Mouse (Mus musculus): ENCODE measurements around the gene Pfkm. TPM values are rescaled to one million over a fixed set of nuclear protein-coding genes. Genes with fewer than 3 reads are reported as not detected.

Pfkm gene
- polyA plus RNA-seq, 1 experiment from 2014 or later, result 29.6 TPM

DNA sequence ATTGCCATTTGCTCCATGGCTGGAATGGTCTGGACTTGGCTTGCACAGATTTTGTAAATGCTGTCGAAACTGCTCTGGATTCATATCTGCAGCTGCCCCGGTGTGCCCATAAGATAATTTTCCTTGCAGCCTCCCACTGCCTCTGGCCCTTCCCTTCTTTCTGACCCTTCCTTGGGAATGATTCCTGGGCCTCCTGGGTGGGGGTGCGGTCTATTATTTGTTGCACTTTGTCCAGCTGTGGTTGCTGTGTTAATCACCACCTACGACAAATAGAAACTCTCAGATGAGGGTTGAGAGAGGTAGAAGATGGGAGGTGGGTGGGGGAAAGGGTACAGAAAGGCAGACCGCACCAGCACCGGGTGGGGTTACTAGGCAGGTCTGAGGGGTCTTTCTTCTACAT is 14.8 kb downstream of the Pfkm start:
- Histone ChIP-seq H3K27me3 (ENCODE audit: control insufficient read depth, insufficient read depth, low read length) (no peaks in the 10 kb centered on the region), H3K27ac (ENCODE audit: low read length) (no peak overlapping the region; the same call in 1 of the 2 replicates), H3K4me3 (ENCODE audit: low read depth, low read length) (no peak overlapping the region), H3K36me3 (ENCODE audit: control insufficient read depth, insufficient read depth, low read length) (no peaks in the 10 kb centered on the region; the same call in 1 of the 2 replicates), H3K4me1 (ENCODE audit: control insufficient read depth, insufficient read depth, low read length) (no peaks in the 10 kb centered on the region), H3K9me3 (ENCODE audit: control insufficient read depth, low read depth, low read length) (no peaks in the 10 kb centered on the region), H3K9ac (replicated peaks; ENCODE audit: low read depth, low read length) (no peak overlapping the region), H3K4me2 (replicated peaks; ENCODE audit: low read depth, low read length) (0 out of 2 replicates have a peak overlapping the region, but pooled peaks have one; percentile 65)
- ATAC-seq (ENCODE audit: insufficient number of reproducible peaks, insufficient read depth, low FRiP score, low read depth), result no peak
- WGBS, result 68% methylated on average over 6 of the region's 6 CpGs

DNA sequence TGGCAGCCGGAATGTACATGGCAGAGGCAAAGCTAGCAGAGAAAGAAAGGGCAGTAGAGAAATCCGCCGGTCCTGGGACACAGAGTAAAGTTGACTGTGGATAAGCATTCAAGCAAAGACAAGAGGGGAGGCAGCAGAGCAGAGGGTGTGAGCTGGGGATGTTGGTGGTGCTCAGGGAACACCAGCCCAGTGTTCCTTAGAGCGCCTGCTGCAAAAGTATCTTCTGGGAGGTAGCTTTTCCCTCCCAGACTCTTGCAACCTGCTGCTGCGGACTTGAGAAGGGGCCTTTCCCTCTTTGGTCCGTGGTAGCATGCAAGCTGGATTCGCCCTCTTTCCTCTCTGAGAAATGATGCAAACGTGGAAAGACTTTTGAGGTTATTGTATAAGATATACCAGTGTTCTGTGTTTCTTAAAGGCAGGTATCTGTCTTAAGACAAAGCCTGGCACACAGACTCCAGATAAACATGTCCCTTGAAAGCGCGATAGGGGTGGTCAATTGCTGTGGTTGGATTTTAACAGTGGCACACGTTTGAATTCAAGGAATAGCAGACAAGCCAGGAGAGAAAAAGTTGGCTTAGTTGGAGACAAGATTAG is 15.4 kb downstream of the Pfkm start:
- 29% methylated on average over 11 of the region's 11 CpGs for WGBS
- H3K9ac ChIP-seq (replicated peaks; ENCODE audit: low read depth, low read length), result peak overlapping the region; percentile 71; the same call in 1 of the 2 replicates
- no peak overlapping the region; the same call in 1 of the 2 replicates for H3K27ac ChIP-seq (ENCODE audit: low read length)

DNA sequence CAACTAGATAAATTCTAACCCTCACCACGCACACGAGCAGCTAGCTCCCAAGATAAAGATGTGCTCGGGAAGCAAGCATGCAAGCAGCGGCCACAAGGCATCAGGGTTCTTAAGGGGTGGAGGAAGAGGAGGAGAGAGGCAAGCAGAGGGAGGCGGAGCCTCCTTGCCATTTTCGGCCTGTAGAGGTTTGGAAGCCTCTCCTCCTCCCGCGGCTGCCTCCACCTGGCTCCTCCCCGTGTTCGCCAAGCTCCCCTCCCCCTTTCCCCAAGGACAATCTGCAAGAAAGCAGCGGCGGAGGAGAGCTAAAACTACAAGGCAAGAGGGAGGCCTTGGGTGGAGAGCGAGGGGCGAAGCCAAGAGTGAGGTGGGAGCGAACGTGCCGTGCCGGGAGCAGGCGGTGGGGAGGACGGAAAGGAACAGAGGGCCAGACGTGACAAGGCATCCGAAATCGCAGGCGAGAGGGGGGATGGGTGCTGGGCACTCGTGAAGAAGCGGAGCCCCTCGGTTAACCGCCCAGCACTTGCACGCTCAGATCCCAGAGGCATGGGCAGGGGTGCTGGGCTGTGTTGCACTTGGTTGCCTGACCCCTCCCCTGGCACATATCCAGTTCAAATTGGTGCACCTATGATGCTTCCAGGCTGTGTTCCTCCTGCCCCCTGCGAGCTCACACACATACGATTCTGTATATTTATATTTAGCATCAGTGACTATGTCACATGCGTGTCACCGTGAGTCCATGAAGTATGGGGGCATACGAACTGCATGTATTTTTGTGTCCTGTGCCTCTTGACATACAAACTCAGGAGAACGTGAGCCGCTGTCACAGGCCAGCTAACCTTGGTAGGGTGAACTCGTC is 16.1 kb downstream of the Pfkm start:
- under 1% methylated on average over 37 of the region's 37 CpGs for WGBS
- H3K9ac ChIP-seq (replicated peaks; ENCODE audit: low read depth, low read length), result peak overlapping the region; percentile 71

More for the DNA sequence above, 15.4 kb downstream of the Pfkm start:
- Histone ChIP-seq H3K4me2 (replicated peaks; ENCODE audit: low read depth, low read length) (peak overlapping the region; percentile 65), H3K4me3 (ENCODE audit: low read depth, low read length) (peak overlapping the region; percentile 63), H3K9me3 (ENCODE audit: control insufficient read depth, low read depth, low read length) (no peaks in the 10 kb centered on the region), H3K36me3 (ENCODE audit: control insufficient read depth, insufficient read depth, low read length) (no peaks in the 10 kb centered on the region; the same call in 1 of the 2 replicates), H3K4me1 (ENCODE audit: control insufficient read depth, insufficient read depth, low read length) (no peaks in the 10 kb centered on the region), H3K27me3 (ENCODE audit: control insufficient read depth, insufficient read depth, low read length) (no peaks in the 10 kb centered on the region)
- ATAC-seq (ENCODE audit: insufficient number of reproducible peaks, insufficient read depth, low FRiP score, low read depth), result no peak

DNA sequence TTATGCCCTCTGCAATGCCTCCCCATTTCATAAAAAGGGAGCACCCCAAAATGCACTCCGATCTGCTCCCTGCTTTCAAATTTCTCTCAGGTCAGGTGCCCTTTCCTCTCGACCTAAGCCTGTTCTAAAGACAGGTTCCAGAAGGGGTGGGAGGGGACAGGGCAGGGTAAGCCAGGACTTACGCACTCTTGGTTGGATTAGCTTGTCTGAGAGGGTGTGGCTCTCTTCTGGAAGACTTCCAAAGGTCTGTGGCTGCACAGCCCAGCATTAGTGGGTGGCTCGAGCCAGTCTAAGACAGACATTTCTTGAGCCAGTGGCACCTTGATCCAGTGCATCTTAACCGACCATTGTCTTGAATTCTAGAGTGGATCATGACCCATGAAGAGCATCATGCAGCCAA is 19.4 kb downstream of the Pfkm start:
- no peak overlapping the region for H3K4me2 ChIP-seq (replicated peaks; ENCODE audit: low read depth, low read length)
- 69% methylated on average over 5 of the region's 5 CpGs for WGBS
- no peak overlapping the region for H3K27ac ChIP-seq (ENCODE audit: low read length)
- H3K36me3 ChIP-seq (ENCODE audit: control insufficient read depth, insufficient read depth, low read length), result peaks cover 4% of the 10 kb centered on the region; the same call in 1 of the 2 replicates
- H3K4me3 ChIP-seq (ENCODE audit: low read depth, low read length), result no peak overlapping the region
- no peaks in the 10 kb centered on the region for H3K4me1 ChIP-seq (ENCODE audit: control insufficient read depth, insufficient read depth, low read length)
- no peaks in the 10 kb centered on the region for H3K9me3 ChIP-seq (ENCODE audit: control insufficient read depth, low read depth, low read length)
- no peak overlapping the region for H3K9ac ChIP-seq (replicated peaks; ENCODE audit: low read depth, low read length)
- no peaks in the 10 kb centered on the region for H3K27me3 ChIP-seq (ENCODE audit: control insufficient read depth, insufficient read depth, low read length)
- ATAC-seq (ENCODE audit: insufficient number of reproducible peaks, insufficient read depth, low FRiP score, low read depth), result no peak

More for the DNA sequence above, 16.1 kb downstream of the Pfkm start:
- Histone ChIP-seq H3K36me3 (ENCODE audit: control insufficient read depth, insufficient read depth, low read length) (no peaks in the 10 kb centered on the region; the same call in 1 of the 2 replicates), H3K9me3 (ENCODE audit: control insufficient read depth, low read depth, low read length) (no peaks in the 10 kb centered on the region), H3K27ac (ENCODE audit: low read length) (peak overlapping the region; percentile 57; the same call in 1 of the 2 replicates), H3K4me1 (ENCODE audit: control insufficient read depth, insufficient read depth, low read length) (no peaks in the 10 kb centered on the region), H3K27me3 (ENCODE audit: control insufficient read depth, insufficient read depth, low read length) (no peaks in the 10 kb centered on the region), H3K4me3 (ENCODE audit: low read depth, low read length) (peak overlapping the region; percentile 63), H3K4me2 (replicated peaks; ENCODE audit: low read depth, low read length) (peak overlapping the region; percentile 65)
- ATAC-seq (ENCODE audit: insufficient number of reproducible peaks, insufficient read depth, low FRiP score, low read depth), result peak; percentile 95

DNA sequence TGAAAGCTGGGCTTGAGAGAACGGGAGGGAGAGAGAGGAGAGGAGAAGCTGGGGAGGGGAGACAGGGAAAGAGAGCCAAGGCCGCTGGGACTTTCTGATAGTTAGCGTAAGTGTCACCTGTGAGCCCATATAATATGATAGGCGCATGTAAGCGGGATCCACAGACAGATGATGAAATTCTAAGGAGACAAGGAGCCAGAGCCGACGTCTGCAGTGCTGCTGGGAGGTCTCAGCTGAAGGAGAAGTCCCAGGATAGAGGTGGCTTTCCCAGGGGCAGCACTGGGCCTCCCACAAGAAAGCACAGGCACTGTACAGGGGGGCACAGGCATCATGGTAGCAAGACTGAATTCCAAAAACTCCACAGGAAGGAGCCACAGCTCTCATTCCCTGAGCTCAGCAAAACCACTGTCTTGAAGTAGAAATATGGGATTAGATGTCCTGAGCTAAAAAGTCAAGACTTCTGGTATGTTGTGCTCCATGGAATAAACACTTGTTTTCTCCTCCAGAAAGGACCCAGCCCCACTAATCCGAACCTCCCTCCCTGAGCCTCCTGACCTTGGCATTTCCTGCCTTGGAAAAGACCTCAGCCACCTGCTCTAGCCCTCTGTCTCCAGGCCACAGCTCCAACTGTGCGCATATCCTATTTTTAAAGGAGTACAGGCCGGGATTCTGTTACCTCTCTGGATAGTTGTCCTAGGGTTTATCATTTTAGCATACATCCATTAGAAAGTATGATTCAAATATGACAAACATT is 21.9 kb downstream of the Pfkm start:
- H3K9me3 ChIP-seq (ENCODE audit: control insufficient read depth, low read depth, low read length), result no peaks in the 10 kb centered on the region
- no peaks in the 10 kb centered on the region for H3K27me3 ChIP-seq (ENCODE audit: control insufficient read depth, insufficient read depth, low read length)
- no peaks in the 10 kb centered on the region for H3K4me1 ChIP-seq (ENCODE audit: control insufficient read depth, insufficient read depth, low read length)
- ATAC-seq (ENCODE audit: insufficient number of reproducible peaks, insufficient read depth, low FRiP score, low read depth), result no peak
- H3K4me2 ChIP-seq (replicated peaks; ENCODE audit: low read depth, low read length), result no peak overlapping the region
- no peak overlapping the region for H3K4me3 ChIP-seq (ENCODE audit: low read depth, low read length)
- peaks cover 4% of the 10 kb centered on the region; the same call in 1 of the 2 replicates for H3K36me3 ChIP-seq (ENCODE audit: control insufficient read depth, insufficient read depth, low read length)
- no peak overlapping the region for H3K27ac ChIP-seq (ENCODE audit: low read length)
- 81% methylated on average over 10 of the region's 10 CpGs for WGBS
- no peak overlapping the region for H3K9ac ChIP-seq (replicated peaks; ENCODE audit: low read depth, low read length)

DNA sequence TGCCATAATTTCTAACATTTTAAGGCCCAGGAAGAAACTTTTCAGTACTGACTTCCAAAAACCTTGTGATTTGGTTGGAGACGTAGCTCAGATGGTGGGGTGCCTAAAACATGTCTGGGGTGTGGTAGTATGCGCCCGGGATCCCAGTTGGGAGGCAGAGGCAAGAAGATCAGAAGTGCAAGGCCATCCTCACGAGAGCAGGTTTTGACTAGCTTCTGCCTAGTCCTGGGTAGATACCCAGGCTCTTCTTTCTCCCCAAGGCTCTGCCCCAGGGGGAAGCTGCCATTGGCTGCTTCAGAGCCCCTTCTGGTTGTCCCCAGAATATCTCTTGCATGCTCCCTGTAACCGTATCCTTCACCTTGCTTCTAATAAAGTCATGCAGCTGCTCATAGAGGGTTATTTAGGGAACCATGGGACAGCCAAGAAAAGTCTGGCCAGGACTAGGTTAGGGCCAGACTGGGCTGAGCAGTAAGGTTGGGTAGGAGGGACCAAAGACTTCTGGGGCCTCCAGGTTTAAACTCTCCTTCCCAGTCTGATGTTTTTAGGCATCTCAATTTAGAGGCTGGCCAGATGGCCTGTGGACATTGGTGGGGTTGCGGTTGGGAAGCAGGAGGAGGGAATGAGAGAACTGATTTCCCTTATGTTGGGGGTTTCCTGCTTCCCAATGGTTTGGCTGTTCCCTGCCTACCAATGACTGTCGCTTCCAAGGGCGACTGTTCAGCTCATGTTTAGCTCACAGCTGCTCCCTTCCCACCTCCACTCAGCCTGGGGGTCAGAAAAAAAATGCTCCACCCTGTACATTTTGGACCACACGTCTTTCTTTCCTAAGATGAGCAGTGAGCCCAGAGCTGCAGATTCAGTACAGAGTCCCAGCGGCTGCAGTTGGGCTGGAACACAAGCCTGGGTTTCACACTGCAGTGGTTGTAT is 22.7 kb downstream of the Pfkm start:
- H3K27ac ChIP-seq (ENCODE audit: low read length), result no peak overlapping the region
- H3K4me2 ChIP-seq (replicated peaks; ENCODE audit: low read depth, low read length), result no peak overlapping the region
- no peaks in the 10 kb centered on the region for H3K9me3 ChIP-seq (ENCODE audit: control insufficient read depth, low read depth, low read length)
- H3K4me1 ChIP-seq (ENCODE audit: control insufficient read depth, insufficient read depth, low read length), result no peaks in the 10 kb centered on the region
- H3K36me3 ChIP-seq (ENCODE audit: control insufficient read depth, insufficient read depth, low read length), result peaks cover 4% of the 10 kb centered on the region; the same call in 1 of the 2 replicates
- H3K4me3 ChIP-seq (ENCODE audit: low read depth, low read length), result no peak overlapping the region
- ATAC-seq (ENCODE audit: insufficient number of reproducible peaks, insufficient read depth, low FRiP score, low read depth), result no peak
- WGBS, result 90% methylated on average over 10 of the region's 10 CpGs
- H3K9ac ChIP-seq (replicated peaks; ENCODE audit: low read depth, low read length), result no peak overlapping the region
- no peaks in the 10 kb centered on the region for H3K27me3 ChIP-seq (ENCODE audit: control insufficient read depth, insufficient read depth, low read length)

DNA sequence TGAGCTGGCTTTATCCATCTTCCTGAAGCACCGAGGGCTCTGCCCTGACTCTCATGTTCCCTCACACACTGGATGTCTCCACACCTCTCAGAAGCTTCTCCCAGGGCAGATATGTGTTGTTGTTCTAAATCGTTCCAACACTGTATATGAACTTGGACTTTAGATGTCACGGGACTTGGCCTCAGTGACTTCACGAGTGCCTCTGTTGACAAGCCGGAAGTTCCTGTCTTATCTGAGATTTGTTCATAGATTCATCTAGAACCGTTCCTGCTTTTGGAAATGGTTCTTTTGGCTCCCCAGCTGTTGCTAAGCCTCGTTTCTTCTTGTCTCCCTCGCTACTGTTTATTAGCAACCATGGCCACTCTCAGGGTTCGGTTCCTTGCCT is 23.4 kb downstream of the Pfkm start:
- WGBS, result 89% methylated on average over 9 of the region's 9 CpGs
- H3K9ac ChIP-seq (replicated peaks; ENCODE audit: low read depth, low read length), result no peak overlapping the region
- ATAC-seq (ENCODE audit: insufficient number of reproducible peaks, insufficient read depth, low FRiP score, low read depth), result no peak
- H3K9me3 ChIP-seq (ENCODE audit: control insufficient read depth, low read depth, low read length), result no peaks in the 10 kb centered on the region
- H3K4me2 ChIP-seq (replicated peaks; ENCODE audit: low read depth, low read length), result no peak overlapping the region
- no peak overlapping the region for H3K27ac ChIP-seq (ENCODE audit: low read length)
- H3K36me3 ChIP-seq (ENCODE audit: control insufficient read depth, insufficient read depth, low read length), result peaks cover 4% of the 10 kb centered on the region; the same call in 1 of the 2 replicates
- H3K27me3 ChIP-seq (ENCODE audit: control insufficient read depth, insufficient read depth, low read length), result no peaks in the 10 kb centered on the region
- no peaks in the 10 kb centered on the region for H3K4me1 ChIP-seq (ENCODE audit: control insufficient read depth, insufficient read depth, low read length)
- no peak overlapping the region for H3K4me3 ChIP-seq (ENCODE audit: low read depth, low read length)
